20 mouse cellular contexts compared by ENCODE assay signal in the genomic region with DNA sequence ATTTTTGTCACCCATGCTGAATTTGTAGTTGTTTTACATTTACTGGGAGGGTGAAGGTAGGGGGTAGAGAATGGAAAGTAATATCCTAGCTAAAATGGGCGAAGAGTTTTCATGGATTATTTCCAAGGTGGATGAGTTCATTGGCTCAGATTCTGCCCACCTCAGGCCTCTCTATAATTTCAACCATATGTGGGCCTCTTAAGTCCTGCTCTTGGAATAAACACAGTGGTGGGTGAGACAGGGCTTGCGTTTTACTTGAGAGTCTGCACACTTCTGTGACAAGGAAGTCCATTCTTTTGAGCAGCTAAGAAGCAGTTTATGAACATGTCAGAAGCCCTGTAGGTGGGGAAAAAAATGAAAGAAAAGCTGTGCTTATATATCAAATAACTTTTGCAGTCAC.
"Had no signal": no experiment of that assay in that cellular context is flagged by ENCODE, and none has a peak within 500 bp of the region (broad histone marks: within the 10 kb centered on the region; RNA-seq: fewer than 3 reads in every experiment).

No protein-coding gene starts in this region.

- H3K36me3 ChIP-seq: lung, embryonic 15.5 days; midbrain, embryonic 10.5 days; midbrain, embryonic 12.5 days; neural tube, embryonic 13.5 days; neural tube, embryonic 15.5 days; stomach, embryonic 15.5 days had no signal

- ATAC-seq: liver, postnatal 0 days; lung, postnatal 0 days; midbrain, embryonic 16.5 days had no signal

- H3K4me3 ChIP-seq: lung, embryonic 15.5 days; midbrain, embryonic 10.5 days; midbrain, embryonic 12.5 days; myocyte; neural tube, embryonic 13.5 days; neural tube, embryonic 15.5 days; stomach, embryonic 15.5 days had no signal

- H3K9me3 ChIP-seq: lung, embryonic 15.5 days; midbrain, embryonic 10.5 days; midbrain, embryonic 12.5 days; neural tube, embryonic 13.5 days; neural tube, embryonic 15.5 days; stomach, embryonic 15.5 days had no signal

- H3K27me3 ChIP-seq: lung, embryonic 15.5 days; midbrain, embryonic 12.5 days; neural tube, embryonic 13.5 days; neural tube, embryonic 15.5 days; stomach, embryonic 15.5 days had no signal

- H3K27ac ChIP-seq: lung, embryonic 15.5 days; macrophage; midbrain, embryonic 10.5 days; midbrain, embryonic 12.5 days; neural tube, embryonic 13.5 days; neural tube, embryonic 15.5 days; stomach, embryonic 15.5 days; stomach, postnatal 0 days had no signal

- H3K9ac ChIP-seq: liver, postnatal 0 days; lung, embryonic 15.5 days; midbrain, embryonic 12.5 days; neural tube, embryonic 13.5 days; neural tube, embryonic 15.5 days; stomach, embryonic 15.5 days had no signal

- H3K4me2 ChIP-seq: lung, embryonic 15.5 days; midbrain, embryonic 12.5 days; neural tube, embryonic 13.5 days; neural tube, embryonic 15.5 days; stomach, embryonic 15.5 days had no signal

- H3K4me1 ChIP-seq: lung, embryonic 15.5 days; midbrain, embryonic 10.5 days; midbrain, embryonic 12.5 days; neural tube, embryonic 13.5 days; neural tube, embryonic 15.5 days; stomach, embryonic 15.5 days had no signal

- DNase-seq: liver, postnatal 0 days; lung, adult 2 months; lung, postnatal 14 days; lung, postnatal 36 days; midbrain, embryonic 14.5 days; right cerebral cortex, postnatal 14 days; thymus, adult 18-20 months; thymus, postnatal 14 days; thymus, postnatal 36 days had no signal
